8 mouse cellular contexts compared by ENCODE assay signal in the genomic region with DNA sequence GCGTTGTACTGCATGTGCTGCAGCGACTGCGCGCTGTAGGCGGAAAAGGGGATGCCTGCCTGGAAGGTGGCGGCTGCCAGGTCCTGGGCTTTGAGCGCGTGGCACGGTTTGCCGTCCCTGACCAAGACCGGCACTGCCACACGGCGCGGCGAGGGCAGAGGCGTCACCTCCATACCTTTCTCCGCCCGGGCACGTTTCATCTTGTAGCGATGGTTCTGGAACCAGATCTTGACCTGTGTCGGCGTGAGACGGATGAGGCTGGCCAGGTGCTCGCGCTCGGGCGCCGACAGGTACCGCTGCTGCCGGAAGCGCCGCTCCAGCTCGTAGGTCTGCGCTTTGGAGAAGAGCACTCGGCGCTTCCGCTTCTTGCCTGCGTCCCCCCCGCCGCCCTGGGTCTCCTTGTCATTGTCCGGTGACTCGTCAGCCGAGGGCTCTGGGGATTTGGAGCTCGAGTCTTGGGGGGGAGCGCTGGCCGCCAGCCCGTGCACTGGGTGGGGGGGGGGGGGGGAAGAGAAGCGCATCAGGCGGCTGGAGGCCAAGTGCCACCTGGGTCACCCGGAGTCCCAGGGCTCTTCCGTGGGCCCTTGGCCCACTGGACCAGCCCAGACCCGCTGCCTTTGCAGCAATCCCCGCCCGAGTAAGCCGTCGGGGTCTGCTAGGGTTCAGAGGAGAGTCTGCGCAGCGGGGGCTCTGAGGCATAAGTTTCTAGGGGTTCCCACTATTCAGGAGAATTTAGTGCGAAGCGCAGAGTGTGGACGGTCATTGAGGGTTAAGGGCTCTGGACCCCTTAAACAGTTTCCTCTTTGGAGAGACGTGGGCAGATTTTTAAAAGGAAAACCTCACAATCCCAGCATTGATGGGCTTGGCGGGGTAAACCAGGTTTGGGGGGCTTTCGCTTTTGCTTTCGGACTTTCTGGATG. TPM values are rescaled to one million over a fixed set of nuclear protein-coding genes. Genes with fewer than 3 reads are reported as not detected.
DNase-seq lines count a peak whose midpoint lies in the region; ATAC-seq and TF ChIP-seq lines count a peak whose summit lies in the region.

No protein-coding gene starts in this region.

- no peak for ATAC-seq in kidney, embryonic 14.5 days (ENCODE audit: low FRiP score, low TSS enrichment)
- no peak for ATAC-seq in hindbrain, postnatal 0 days
- no peak for ATAC-seq in midbrain, postnatal 0 days (ENCODE audit: low FRiP score)
- no peak for ATAC-seq in frontal cortex, adult (ENCODE audit: low TSS enrichment)

- H3K4me3 ChIP-seq in kidney, embryonic 14.5 days (ENCODE audit: low read length): peak overlapping the region; percentile 13
- no peak overlapping the region for H3K4me3 ChIP-seq in kidney, adult 2 months (ENCODE audit: insufficient read depth, low read depth, low read length)
- peak overlapping the region; percentile 47 for H3K4me3 ChIP-seq in cortical plate, adult 2 months (ENCODE audit: insufficient read depth, low read length)
- H3K4me3 ChIP-seq in hindbrain, postnatal 0 days (ENCODE audit: low read length): peak overlapping the region; percentile 35
- peak overlapping the region; percentile 33 for H3K4me3 ChIP-seq in midbrain, postnatal 0 days (ENCODE audit: low read depth, low read length)

- DNase-seq in kidney, adult 2 months: no peak
- peak; percentile 45 for DNase-seq in hindbrain, postnatal 0 days (ENCODE audit: low spot score)
- peak; percentile 24 for DNase-seq in midbrain, postnatal 0 days (ENCODE audit: low spot score)
- DNase-seq in MN1 (ENCODE audit: low spot score): no peak
- no peak for DNase-seq in thymus, postnatal 25 days

- H3K9ac ChIP-seq in kidney, embryonic 14.5 days (ENCODE audit: low read depth, low read length): no peak overlapping the region
- H3K9ac ChIP-seq in hindbrain, postnatal 0 days (replicated peaks; ENCODE audit: low read length): peak overlapping the region; percentile 45
- peak overlapping the region; percentile 46 for H3K9ac ChIP-seq in midbrain, postnatal 0 days (replicated peaks; ENCODE audit: low read length, poor library complexity, severe bottlenecking)

- no peaks in the 10 kb centered on the region for H3K9me3 ChIP-seq in kidney, embryonic 14.5 days (ENCODE audit: control insufficient read depth, low read length)
- no peaks in the 10 kb centered on the region for H3K9me3 ChIP-seq in hindbrain, postnatal 0 days (ENCODE audit: low read length)
- H3K9me3 ChIP-seq in midbrain, postnatal 0 days (ENCODE audit: low read length): no peaks in the 10 kb centered on the region

- H3K4me1 ChIP-seq in kidney, embryonic 14.5 days (ENCODE audit: control insufficient read depth, insufficient read depth, low read length): 0 out of 2 replicates have a peak, but pooled peaks cover 6% of the 10 kb centered on the region
- no peaks in the 10 kb centered on the region for H3K4me1 ChIP-seq in kidney, adult 2 months (ENCODE audit: control insufficient read depth, insufficient read depth, low read length)
- H3K4me1 ChIP-seq in cortical plate, adult 2 months (ENCODE audit: control insufficient read depth, insufficient read depth, low read length): no peaks in the 10 kb centered on the region
- H3K4me1 ChIP-seq in hindbrain, postnatal 0 days (ENCODE audit: insufficient read depth, low read length): no peaks in the 10 kb centered on the region
- no peaks in the 10 kb centered on the region for H3K4me1 ChIP-seq in midbrain, postnatal 0 days (ENCODE audit: insufficient read depth, low read length)

- TF ChIP-seq POLR2A in kidney, adult 2 months (IDR thresholded peaks at IDR 0.05; ENCODE audit: low read depth, low read length): no peak
- TF ChIP-seq POLR2A in cortical plate, adult 2 months (IDR thresholded peaks at IDR 0.05; ENCODE audit: extremely low read depth, insufficient read depth, low read length): no peak

- no peak overlapping the region for H3K27ac ChIP-seq in kidney, embryonic 14.5 days (ENCODE audit: low read depth, low read length)
- no peak overlapping the region for H3K27ac ChIP-seq in kidney, adult 2 months (ENCODE audit: insufficient read depth, low read depth, low read length)
- H3K27ac ChIP-seq in cortical plate, adult 2 months (ENCODE audit: insufficient read depth, low read length): peak overlapping the region; percentile 95
- peak overlapping the region; percentile 64; the same call in 1 of the 2 replicates for H3K27ac ChIP-seq in hindbrain, postnatal 0 days
- H3K27ac ChIP-seq in midbrain, postnatal 0 days (ENCODE audit: low read depth, low read length): peak overlapping the region; percentile 68

- H3K27me3 ChIP-seq in kidney, embryonic 14.5 days (ENCODE audit: control insufficient read depth, insufficient read depth, low read length): peaks cover 93% of the 10 kb centered on the region
- H3K27me3 ChIP-seq in kidney, adult 2 months (replicated peaks; ENCODE audit: control insufficient read depth, insufficient read depth, low read length): peaks cover 12% of the 10 kb centered on the region
- peaks cover 76% of the 10 kb centered on the region for H3K27me3 ChIP-seq in hindbrain, postnatal 0 days (ENCODE audit: insufficient read depth, low read length)
- H3K27me3 ChIP-seq in midbrain, postnatal 0 days (ENCODE audit: insufficient read depth, low read length): peaks cover 73% of the 10 kb centered on the region

- no peak for TF ChIP-seq CTCF in kidney, adult 2 months (conservative IDR thresholded peaks at IDR 0.05; ENCODE audit: insufficient read depth, insufficient read length, low read depth, low read length)
- no peak for TF ChIP-seq CTCF in cortical plate, adult 2 months (IDR thresholded peaks at IDR 0.05; ENCODE audit: extremely low read depth, insufficient read depth, low read length)
- no peak for TF ChIP-seq CTCF in hindbrain, postnatal 0 days (IDR thresholded peaks at IDR 0.05; ENCODE audit: low read depth)
- TF ChIP-seq CTCF in midbrain, postnatal 0 days (IDR thresholded peaks at IDR 0.05): no peak

- 1% methylated on average over 60 of the region's 65 CpGs for WGBS in kidney, embryonic 14.5 days
- WGBS in kidney, adult 2 months: 3% methylated on average over 63 of the region's 65 CpGs
- WGBS in hindbrain, postnatal 0 days: under 1% methylated on average over 62 of the region's 65 CpGs
- whole genome bisulfite sequencing in midbrain, postnatal 0 days: under 1% methylated on average over 61 of the region's 65 CpGs

- peak overlapping the region; percentile 21 for H3K4me2 ChIP-seq in kidney, embryonic 14.5 days (replicated peaks; ENCODE audit: low read depth, low read length)
- peak overlapping the region; percentile 46 for H3K4me2 ChIP-seq in hindbrain, postnatal 0 days (ENCODE audit: low read depth, low read length)
- peak overlapping the region; percentile 41 for H3K4me2 ChIP-seq in midbrain, postnatal 0 days (ENCODE audit: low read depth, low read length, poor library complexity, severe bottlenecking)

- H3K36me3 ChIP-seq in kidney, embryonic 14.5 days (ENCODE audit: control insufficient read depth, insufficient read depth, low read length): no peaks in the 10 kb centered on the region
- no peaks in the 10 kb centered on the region for H3K36me3 ChIP-seq in kidney, adult 2 months (ENCODE audit: control insufficient read depth, insufficient read depth, low read length)
- H3K36me3 ChIP-seq in hindbrain, postnatal 0 days (ENCODE audit: insufficient read depth, low read length): no peaks in the 10 kb centered on the region
- H3K36me3 ChIP-seq in midbrain, postnatal 0 days (ENCODE audit: insufficient read depth, low read length): no peaks in the 10 kb centered on the region

RNA-seq across cellular contexts. Expression of gene Nkx2-2, which starts 9.7 kb away (rescaled TPM):
- polyA plus RNA-seq in kidney, embryonic 14.5 days (2014; fragmentation: Nextera tagmentation; extraction: Ambion mirVana): not detected in 2 replicates
- not detected in 2 replicates for polyA plus RNA-seq in kidney, adult 2 months (2012; rRNA removed)
- 6.1 and 8.0 TPM in 2 replicates for polyA plus RNA-seq in cortical plate, adult 2 months (2012; rRNA removed)
- total RNA-seq in hindbrain, postnatal 0 days (2014; rRNA removed): 17.8 and 40.7 TPM in 2 replicates
- 10.5 and 10.9 TPM in 2 replicates for polyA plus RNA-seq in hindbrain, postnatal 0 days (2015; fragmentation: Nextera tagmentation; extraction: Ambion mirVana)
- 25.8 and 34.8 TPM in 2 replicates for total RNA-seq in midbrain, postnatal 0 days (2014; rRNA removed)
- polyA plus RNA-seq in midbrain, postnatal 0 days (2015; fragmentation: Nextera tagmentation; extraction: Ambion mirVana): 11.8 and 12.9 TPM in 2 replicates

Comparison
In these comparisons a context has a peak if more than half of its experiments do, and no peak if none do; other contexts are left out.
1. H3K27ac ChIP-seq: peak in cortical plate, adult 2 months (single experiment), hindbrain, postnatal 0 days (single experiment) and midbrain, postnatal 0 days (single experiment); none in kidney, embryonic 14.5 days (single experiment) and kidney, adult 2 months (single experiment).
2. DNase-seq: peak in hindbrain, postnatal 0 days (single experiment) and midbrain, postnatal 0 days (single experiment); none in kidney, adult 2 months (single experiment), MN1 (single experiment) and thymus, postnatal 25 days (single experiment).
3. Peak in every context shown above with its lines, with median percentiles within 50 percentile points of each other: H3K4me2 ChIP-seq.